Mouse (Mus musculus) hindbrain, embryonic 16.5 days (tissue): ENCODE results near the gene Jph2. TPM values are rescaled to one million over a fixed set of nuclear protein-coding genes. Genes with fewer than 3 reads are reported as not detected.
"Not testable (repeated sequence)": the region's sequence is repeated elsewhere in the genome, so short reads cannot be mapped to it uniquely, and the experiment has no call there.

Source experiments
- ATAC-seq: fragments of 200-750 bp; cut with Nextera tagmentation; 2 replicates; pipeline ENCODE4 v1.8.0; 2017; ENCODE audit warnings: moderate TSS enrichment, moderate library complexity
- H3K27ac ChIP-seq: fragments of 300-500 bp; sonication (generic); 2 replicates; pipeline ENCODE4 v1.5.1; 2014; ENCODE audit warnings: low read depth, mild to moderate bottlenecking, control low read depth, low read length, moderate library complexity
- H3K27me3 ChIP-seq: fragments of 300-500 bp; sonication (generic); replicated peaks from 2 replicates; pipeline ENCODE4 v1.6.1; 2014; ENCODE audit warnings: low read length; ENCODE audit not compliant: control insufficient read depth, insufficient read depth
- H3K36me3 ChIP-seq: fragments of 300-500 bp; sonication (generic); 2 replicates; pipeline ENCODE4 v1.6.1; 2014; ENCODE audit warnings: mild to moderate bottlenecking, low read length, moderate library complexity, mixed read lengths; ENCODE audit not compliant: control insufficient read depth, insufficient read depth
- H3K4me1 ChIP-seq: fragments of 300-500 bp; sonication (generic); 2 replicates; pipeline ENCODE4 v1.6.1; 2014; ENCODE audit warnings: low read depth, low read length; ENCODE audit not compliant: control insufficient read depth, insufficient read depth
- H3K4me2 ChIP-seq: fragments of 300-500 bp; sonication (generic); 2 replicates; pipeline ENCODE4 v1.6.1; 2014; ENCODE audit warnings: mild to moderate bottlenecking, low read length, control low read depth, moderate library complexity
- H3K4me3 ChIP-seq: fragments of 300-500 bp; sonication (generic); 2 replicates; pipeline ENCODE4 v1.5.1; 2014; ENCODE audit warnings: mild to moderate bottlenecking, low read length, control low read depth, moderate library complexity
- H3K9ac ChIP-seq: fragments of 300-500 bp; sonication (generic); 2 replicates; pipeline ENCODE4 v1.6.1; 2014; ENCODE audit warnings: low read depth, mild to moderate bottlenecking, control low read depth, low read length, moderate library complexity
- H3K9me3 ChIP-seq: fragments of 300-500 bp; sonication (generic); 2 replicates; pipeline ENCODE4 v1.6.1; 2014; ENCODE audit warnings: mild to moderate bottlenecking, low read length, moderate library complexity; ENCODE audit not compliant: control insufficient read depth
- WGBS: fragments of 180-500 bp; shearing (Covaris S2); extraction: QIAGEN DNeasy Blood & Tissue Kit; methylation state at CpG from one replicate; pipeline ENCODE4 v1.1.7; 2014; 5-methylcytosine and 5-hydroxymethylcytosine counted together
- polyA plus RNA-seq: library from polyadenylated mRNA; unstranded; fragments of >200 nt; fragmentation: Nextera tagmentation; extraction: Ambion mirVana; gene quantifications from 2 replicates; pipeline ENCODE4 v1.2.1, GENCODE M21; 2015

Jph2 gene
- polyA plus RNA-seq, 1 experiment from 2014 or later = 1.0 TPM

- peaks cover 24% of the 10 kb centered on the region for H3K4me1 ChIP-seq
- no peak overlapping the region for H3K27ac ChIP-seq
- H3K9me3 ChIP-seq = no peaks in the 10 kb centered on the region
- H3K36me3 ChIP-seq = peaks cover 6% of the 10 kb centered on the region
- ATAC-seq = no peak
- 94% methylated on average over 6 of the region's 6 CpGs for WGBS
- H3K4me3 ChIP-seq = no peak overlapping the region
- H3K9ac ChIP-seq = no peak overlapping the region
- no peak overlapping the region for H3K4me2 ChIP-seq
- no peaks in the 10 kb centered on the region for H3K27me3 ChIP-seq
Observed at GRCm38 (mm10) chr2:163417026-163417425, 19.2 kb upstream of the Jph2 start.

- Histone ChIP-seq H3K4me1 (peaks cover 6% of the 10 kb centered on the region), H3K9ac (no peak overlapping the region), H3K36me3 (peaks cover 21% of the 10 kb centered on the region), H3K4me3 (no peak overlapping the region), H3K27ac (no peak overlapping the region), H3K27me3 (no peaks in the 10 kb centered on the region), H3K4me2 (no peak overlapping the region), H3K9me3 (no peaks in the 10 kb centered on the region)
- no peak for ATAC-seq
- 93% methylated on average over 9 of the region's 9 CpGs for WGBS
Observed at GRCm38 (mm10) chr2:163412846-163413590, 15.2 kb upstream of the Jph2 start.

GRCm38 (mm10) chr2:163412419-163412818, 14.6 kb upstream of the Jph2 start:
- WGBS = 92% methylated on average over 4 of the region's 4 CpGs
- ATAC-seq = no peak
- Histone ChIP-seq H3K27ac (no peak overlapping the region), H3K36me3 (peaks cover 21% of the 10 kb centered on the region), H3K4me1 (peaks cover 1% of the 10 kb centered on the region; the same call in 1 of the 2 replicates), H3K4me2 (no peak overlapping the region), H3K4me3 (no peak overlapping the region), H3K9me3 (no peaks in the 10 kb centered on the region), H3K27me3 (no peaks in the 10 kb centered on the region), H3K9ac (no peak overlapping the region)

- H3K9me3 ChIP-seq = no peaks in the 10 kb centered on the region
- peaks cover 25% of the 10 kb centered on the region for H3K36me3 ChIP-seq
- no peak overlapping the region for H3K4me2 ChIP-seq
- ATAC-seq = no peak
- no peak overlapping the region for H3K9ac ChIP-seq
- 95% methylated on average over 4 of the region's 4 CpGs for WGBS
- H3K4me3 ChIP-seq = no peak overlapping the region
- no peaks in the 10 kb centered on the region for H3K4me1 ChIP-seq
- H3K27me3 ChIP-seq = no peaks in the 10 kb centered on the region
- H3K27ac ChIP-seq = no peak overlapping the region
Observed at GRCm38 (mm10) chr2:163411840-163412239, 14.0 kb upstream of the Jph2 start.

- not testable (repeated sequence) for ATAC-seq, H3K27me3 ChIP-seq, H3K9ac ChIP-seq, H3K27ac ChIP-seq, H3K4me1 ChIP-seq, H3K4me2 ChIP-seq, H3K9me3 ChIP-seq, H3K4me3 ChIP-seq
- 93% methylated on average over 3 of the region's 3 CpGs for WGBS
- H3K36me3 ChIP-seq = peaks cover 25% of the 10 kb centered on the region
Observed at GRCm38 (mm10) chr2:163411344-163411743, 13.6 kb upstream of the Jph2 start.

GRCm38 (mm10) chr2:163410211-163410610, 12.4 kb upstream of the Jph2 start:
- Histone ChIP-seq H3K4me1 (no peaks in the 10 kb centered on the region), H3K27ac (no peak overlapping the region), H3K4me2 (no peak overlapping the region), H3K36me3 (peaks cover 27% of the 10 kb centered on the region), H3K4me3 (no peak overlapping the region), H3K27me3 (no peaks in the 10 kb centered on the region), H3K9ac (no peak overlapping the region), H3K9me3 (no peaks in the 10 kb centered on the region)
- 97% methylated on average over 3 of the region's 3 CpGs for WGBS
- ATAC-seq = no peak

GRCm38 (mm10) chr2:163404037-163404815, 6.4 kb upstream of the Jph2 start:
- Histone ChIP-seq H3K4me3 (no peak overlapping the region), H3K9me3 (no peaks in the 10 kb centered on the region), H3K27me3 (no peaks in the 10 kb centered on the region), H3K4me1 (no peaks in the 10 kb centered on the region), H3K27ac (no peak overlapping the region), H3K36me3 (peaks cover 13% of the 10 kb centered on the region), H3K4me2 (no peak overlapping the region), H3K9ac (no peak overlapping the region)
- whole genome bisulfite sequencing = 83% methylated on average over 8 of the region's 8 CpGs
- no peak for ATAC-seq

GRCm38 (mm10) chr2:163401221-163401620, 3.4 kb upstream of the Jph2 start:
- H3K4me1 ChIP-seq = no peaks in the 10 kb centered on the region
- H3K36me3 ChIP-seq = peaks cover 8% of the 10 kb centered on the region
- H3K4me2 ChIP-seq = no peak overlapping the region
- no peak for ATAC-seq
- no peak overlapping the region for H3K9ac ChIP-seq
- 11% methylated on average over 8 of the region's 8 CpGs for WGBS
- H3K27me3 ChIP-seq = no peaks in the 10 kb centered on the region
- no peak overlapping the region for H3K27ac ChIP-seq
- H3K4me3 ChIP-seq = no peak overlapping the region
- no peaks in the 10 kb centered on the region for H3K9me3 ChIP-seq

GRCm38 (mm10) chr2:163399222-163399621, 1.4 kb upstream of the Jph2 start:
- Histone ChIP-seq H3K4me2 (no peak overlapping the region), H3K9ac (no peak overlapping the region), H3K27ac (no peak overlapping the region), H3K9me3 (no peaks in the 10 kb centered on the region), H3K36me3 (no peaks in the 10 kb centered on the region), H3K27me3 (no peaks in the 10 kb centered on the region), H3K4me1 (no peaks in the 10 kb centered on the region), H3K4me3 (no peak overlapping the region)
- WGBS = 74% methylated on average over 8 of the region's 8 CpGs
- no peak for ATAC-seq
